Mouse (Mus musculus) liver, embryonic 16.5 days (tissue): ENCODE data around the gene E430018J23Rik. TPM values are rescaled to one million over a fixed set of nuclear protein-coding genes. Genes with fewer than 3 reads are reported as not detected.
"Not testable (repeated sequence)": the region's sequence is repeated elsewhere in the genome, so short reads cannot be mapped to it uniquely, and the experiment has no call there.

Experiments used
- ATAC-seq: fragments of 200-750 bp; cut with Nextera tagmentation; 2 replicates; pipeline ENCODE4 v1.8.0; 2017; ENCODE audit warnings: low read depth, mild to moderate bottlenecking, moderate number of reproducible peaks, moderate library complexity
- H3K27ac ChIP-seq: fragments of 300-500 bp; sonication (generic); 2 replicates; pipeline ENCODE4 v1.5.1; 2014; ENCODE audit warnings: mild to moderate bottlenecking, low read length
- H3K27me3 ChIP-seq: fragments of 300-500 bp; sonication (generic); 2 replicates; pipeline ENCODE4 v1.6.1; 2014; ENCODE audit warnings: low read depth, low read length, mixed read lengths; ENCODE audit not compliant: control insufficient read depth, insufficient read depth
- H3K36me3 ChIP-seq: fragments of 300-500 bp; sonication (generic); 2 replicates; pipeline ENCODE4 v1.6.1; 2014; ENCODE audit warnings: mild to moderate bottlenecking; ENCODE audit not compliant: control insufficient read depth, insufficient read depth
- H3K4me1 ChIP-seq: fragments of 300-500 bp; sonication (generic); 2 replicates; pipeline ENCODE4 v1.6.1; 2014; ENCODE audit warnings: low read depth, low read length, mixed read lengths; ENCODE audit not compliant: control insufficient read depth
- H3K4me2 ChIP-seq: fragments of 300-500 bp; sonication (generic); 2 replicates; pipeline ENCODE4 v1.6.1; 2014; ENCODE audit warnings: low read depth, low read length, mixed read lengths
- H3K4me3 ChIP-seq: fragments of 300-500 bp; sonication (generic); 2 replicates; pipeline ENCODE4 v1.5.1; 2014; ENCODE audit warnings: low read depth, mild to moderate bottlenecking, low read length
- H3K9ac ChIP-seq: fragments of 300-500 bp; sonication (generic); 2 replicates; pipeline ENCODE4 v1.6.1; 2014; ENCODE audit warnings: low read depth, low read length
- H3K9me3 ChIP-seq: fragments of 300-500 bp; sonication (generic); replicated peaks from 2 replicates; pipeline ENCODE4 v1.6.1; 2016; ENCODE audit warnings: low read length; ENCODE audit not compliant: control insufficient read depth
- WGBS: fragments of 180-500 bp; shearing (Covaris S2); extraction: QIAGEN DNeasy Blood & Tissue Kit; methylation state at CpG from one replicate; pipeline ENCODE4 v1.1.7; 2014; ENCODE audit not compliant: insufficient replicate concordance; 5-methylcytosine and 5-hydroxymethylcytosine counted together
- polyA plus RNA-seq: library from polyadenylated mRNA; unstranded; fragments of >200 nt; fragmentation: Nextera tagmentation; extraction: Ambion mirVana; gene quantifications from 2 replicates; pipeline ENCODE4 v1.2.1, GENCODE M21; 2015

Gene E430018J23Rik
- polyA plus RNA-seq, 1 experiment from 2014 or later = 1.8 TPM

GRCm38 (mm10) chr7:127364166-127364565 is 29.3 kb downstream of the E430018J23Rik start:
- WGBS = 63% methylated on average over 4 of the region's 4 CpGs
- H3K9ac ChIP-seq = no peak overlapping the region
- H3K36me3 ChIP-seq = no peaks in the 10 kb centered on the region
- no peaks in the 10 kb centered on the region for H3K9me3 ChIP-seq
- H3K27me3 ChIP-seq = peaks cover 8% of the 10 kb centered on the region
- no peak overlapping the region for H3K4me2 ChIP-seq
- no peak overlapping the region for H3K4me3 ChIP-seq
- ATAC-seq = no peak
- H3K4me1 ChIP-seq = no peaks in the 10 kb centered on the region
- no peak overlapping the region for H3K27ac ChIP-seq

DNA sequence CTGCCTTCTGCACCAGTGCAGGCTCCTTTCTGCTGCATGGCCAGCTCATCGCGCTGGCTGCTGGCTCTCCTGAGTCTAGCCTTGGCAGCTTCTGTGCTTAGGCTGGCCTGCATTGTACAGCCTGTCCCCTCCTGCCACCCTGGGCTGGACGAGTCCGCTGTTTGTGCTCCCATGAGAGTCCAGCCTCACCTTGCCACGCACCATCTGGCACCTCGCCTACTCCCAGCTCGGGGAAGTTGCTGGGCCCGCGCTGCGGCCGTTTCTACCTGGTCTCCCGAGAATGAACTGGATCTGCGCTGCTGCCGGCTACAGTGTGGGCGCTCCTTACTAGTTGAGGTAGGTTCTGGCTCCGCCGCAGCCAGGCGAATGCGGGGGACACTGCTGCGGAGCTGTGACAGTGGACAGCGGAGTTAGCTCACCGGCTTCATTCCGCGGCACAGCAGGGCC is 29.9 kb downstream of the E430018J23Rik start:
- ATAC-seq = peak; percentile 30; the same call in 1 of the 2 replicates
- Histone ChIP-seq H3K4me2 (peak overlapping the region; percentile 48), H3K9ac (peak overlapping the region; percentile 38; the same call in 1 of the 2 replicates), H3K27me3 (peaks cover 8% of the 10 kb centered on the region), H3K4me3 (peak overlapping the region; percentile 36), H3K27ac (no peak overlapping the region), H3K4me1 (no peaks in the 10 kb centered on the region), H3K36me3 (no peaks in the 10 kb centered on the region), H3K9me3 (no peaks in the 10 kb centered on the region)
- 14% methylated on average over 24 of the region's 24 CpGs for WGBS

GRCm38 (mm10) chr7:127362418-127362817 is 31.0 kb downstream of the E430018J23Rik start:
- H3K36me3 ChIP-seq, H3K9me3 ChIP-seq, H3K27ac ChIP-seq, ATAC-seq, H3K27me3 ChIP-seq, H3K9ac ChIP-seq, H3K4me1 ChIP-seq: not testable (repeated sequence)
- Histone ChIP-seq H3K4me2 (peak overlapping the region; percentile 38), H3K4me3 (0 out of 2 replicates have a peak overlapping the region, but pooled peaks have one; percentile 21)
- 17% methylated on average over 13 of the region's 13 CpGs for WGBS

DNA sequence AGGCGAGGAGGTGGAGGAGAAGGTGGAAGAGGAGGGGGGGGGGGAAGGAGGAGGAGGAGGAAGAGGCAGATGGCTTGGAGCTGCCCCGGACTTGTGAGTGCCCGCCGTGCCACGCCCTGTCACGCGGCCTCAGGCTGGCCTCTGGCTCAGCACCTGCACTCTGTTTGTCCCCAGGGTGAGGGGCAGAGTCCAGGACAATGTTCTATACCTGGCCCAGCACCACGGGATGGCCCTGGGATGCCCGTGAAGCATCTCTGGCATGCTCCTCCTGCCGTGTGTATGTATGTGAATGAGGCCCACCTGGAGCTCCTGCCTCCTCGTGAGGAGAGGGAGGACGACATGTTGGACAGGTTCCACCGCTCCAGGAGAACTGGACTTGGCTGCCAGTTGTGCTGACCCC is 32.0 kb downstream of the E430018J23Rik start:
- Histone ChIP-seq H3K9me3 (no peaks in the 10 kb centered on the region), H3K27ac (no peak overlapping the region), H3K36me3 (no peaks in the 10 kb centered on the region), H3K4me1 (no peaks in the 10 kb centered on the region), H3K27me3 (peaks cover 8% of the 10 kb centered on the region), H3K4me3 (no peak overlapping the region), H3K4me2 (no peak overlapping the region), H3K9ac (no peak overlapping the region)
- 47% methylated on average over 13 of the region's 13 CpGs for WGBS
- ATAC-seq = peak; percentile 83

GRCm38 (mm10) chr7:127360265-127360664 is 33.2 kb downstream of the E430018J23Rik start:
- Histone ChIP-seq H3K4me3 (no peak overlapping the region), H3K9ac (no peak overlapping the region), H3K27me3 (peaks cover 8% of the 10 kb centered on the region), H3K27ac (no peak overlapping the region), H3K36me3 (no peaks in the 10 kb centered on the region), H3K9me3 (no peaks in the 10 kb centered on the region), H3K4me2 (no peak overlapping the region), H3K4me1 (no peaks in the 10 kb centered on the region)
- ATAC-seq = no peak
- 45% methylated on average over 4 of the region's 4 CpGs for WGBS

- Histone ChIP-seq H3K9ac (no peak overlapping the region), H3K4me2 (no peak overlapping the region), H3K27ac (no peak overlapping the region), H3K4me3 (no peak overlapping the region), H3K4me1 (no peaks in the 10 kb centered on the region), H3K27me3 (peaks cover 3% of the 10 kb centered on the region), H3K36me3 (no peaks in the 10 kb centered on the region), H3K9me3 (no peaks in the 10 kb centered on the region)
- 49% methylated on average over 4 of the region's 4 CpGs for WGBS
- no peak for ATAC-seq
Observed at GRCm38 (mm10) chr7:127358472-127358871, 35.0 kb downstream of the E430018J23Rik start.

DNA sequence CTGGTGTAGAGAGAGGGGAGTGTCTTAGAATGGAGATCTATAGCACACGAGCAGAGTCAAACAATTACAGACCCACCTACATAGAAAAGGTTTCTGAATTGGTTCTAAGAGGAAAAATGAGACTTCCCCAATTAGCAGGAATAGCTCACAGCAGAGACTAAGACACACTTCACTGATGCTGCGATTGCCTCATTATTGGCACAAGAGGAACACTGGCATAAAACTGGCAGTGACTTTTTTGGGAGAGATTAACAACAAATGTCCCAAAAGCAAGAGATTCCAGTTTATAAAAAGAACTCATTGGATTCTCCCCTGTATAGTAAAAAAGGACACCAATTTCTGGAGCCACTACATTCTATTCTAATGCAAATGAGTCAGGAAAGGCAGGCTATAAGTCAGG is 35.6 kb downstream of the E430018J23Rik start:
- WGBS = 54% methylated on average over 2 of the region's 2 CpGs
- Histone ChIP-seq H3K36me3 (no peaks in the 10 kb centered on the region), H3K9ac (no peak overlapping the region), H3K4me2 (no peak overlapping the region), H3K4me1 (no peaks in the 10 kb centered on the region), H3K4me3 (no peak overlapping the region), H3K27ac (no peak overlapping the region), H3K27me3 (no peaks in the 10 kb centered on the region), H3K9me3 (no peaks in the 10 kb centered on the region)
- ATAC-seq = no peak

DNA sequence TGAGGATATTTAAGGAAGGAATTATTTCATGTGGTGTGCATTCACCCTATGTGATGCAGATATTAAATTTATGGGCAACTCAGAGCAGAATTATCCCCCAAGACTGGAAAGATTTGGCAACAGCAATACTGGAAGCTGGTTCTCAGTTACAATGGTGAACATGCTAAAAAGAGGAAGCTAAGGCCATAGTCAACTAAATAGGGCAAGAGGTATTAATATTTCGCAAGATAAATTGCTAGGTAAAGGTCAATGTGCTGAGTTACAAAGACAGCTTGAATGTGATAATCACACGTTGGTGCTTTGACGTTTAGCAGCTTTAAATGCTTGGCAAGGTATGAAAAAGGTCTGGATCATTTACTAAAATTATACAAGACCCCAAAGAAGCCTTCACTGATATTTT is 37.6 kb downstream of the E430018J23Rik start:
- no peak for ATAC-seq
- H3K9ac ChIP-seq = no peak overlapping the region
- H3K27me3 ChIP-seq = no peaks in the 10 kb centered on the region
- no peak overlapping the region for H3K4me2 ChIP-seq
- no peak overlapping the region for H3K27ac ChIP-seq
- WGBS = 38% methylated on average over 3 of the region's 3 CpGs
- H3K4me1 ChIP-seq = no peaks in the 10 kb centered on the region
- H3K4me3 ChIP-seq = no peak overlapping the region
- no peaks in the 10 kb centered on the region for H3K36me3 ChIP-seq
- no peaks in the 10 kb centered on the region for H3K9me3 ChIP-seq

DNA sequence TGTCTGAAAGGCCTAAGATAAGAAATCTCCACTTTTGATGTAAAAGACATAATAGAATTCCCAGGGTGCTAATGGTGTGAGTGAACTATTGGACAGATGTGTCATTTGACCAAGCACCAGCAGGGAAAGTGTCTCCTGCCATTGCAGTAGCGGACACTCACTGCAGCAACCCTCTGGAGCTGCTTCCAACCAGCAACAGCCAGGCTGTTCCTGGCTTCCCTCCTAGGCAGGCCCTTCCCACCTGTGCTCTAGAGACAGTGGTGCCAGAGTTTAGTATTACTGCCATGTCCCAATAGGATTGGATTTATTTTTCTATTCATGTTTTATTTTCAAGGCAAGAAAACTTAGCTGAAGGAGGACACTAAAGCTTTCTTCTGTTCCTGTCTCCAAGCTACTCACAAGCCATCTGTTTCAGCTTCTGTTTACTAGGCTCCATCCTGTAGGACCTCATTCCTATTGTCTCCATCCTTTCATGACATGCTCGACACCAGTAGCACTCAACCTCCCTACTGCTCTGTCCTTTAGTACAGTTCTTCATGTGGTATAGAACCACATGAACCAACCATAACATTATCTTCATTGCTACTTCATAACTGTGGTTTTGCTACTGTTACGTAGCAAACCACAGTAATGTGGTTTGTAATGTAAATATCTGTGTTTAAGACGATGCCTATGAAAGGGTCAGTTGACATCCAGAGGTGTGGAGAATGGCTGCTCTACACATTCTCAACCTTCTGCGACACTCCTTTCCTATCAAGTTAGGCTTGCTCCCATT is 42.0 kb downstream of the E430018J23Rik start:
- H3K27ac ChIP-seq = no peak overlapping the region
- H3K27me3 ChIP-seq = no peaks in the 10 kb centered on the region
- no peak overlapping the region for H3K9ac ChIP-seq
- no peak overlapping the region for H3K4me2 ChIP-seq
- H3K36me3 ChIP-seq = no peaks in the 10 kb centered on the region
- WGBS = 37% methylated on average over 5 of the region's 5 CpGs
- H3K4me1 ChIP-seq = peaks cover 5% of the 10 kb centered on the region
- ATAC-seq = no peak
- no peaks in the 10 kb centered on the region for H3K9me3 ChIP-seq
- H3K4me3 ChIP-seq = no peak overlapping the region
